Mouse (Mus musculus) stomach, postnatal 0 days (tissue): ENCODE data around the gene C2cd2.
A peak's percentile ranks its signal among the peaks of the same experiment; 100 is the strongest.

ENCODE experiments used
- CTCF ChIP-seq: IDR thresholded peaks from 2 replicates; pipeline ENCODE4 v1.5.1; 2016; ENCODE audit warnings: antibody characterized with exemption, low read depth, mild to moderate bottlenecking, moderate library complexity
- EP300 ChIP-seq: optimal IDR thresholded peaks from 2 replicates; pipeline ENCODE3; 2016; ENCODE audit warnings: antibody characterized with exemption

DNA sequence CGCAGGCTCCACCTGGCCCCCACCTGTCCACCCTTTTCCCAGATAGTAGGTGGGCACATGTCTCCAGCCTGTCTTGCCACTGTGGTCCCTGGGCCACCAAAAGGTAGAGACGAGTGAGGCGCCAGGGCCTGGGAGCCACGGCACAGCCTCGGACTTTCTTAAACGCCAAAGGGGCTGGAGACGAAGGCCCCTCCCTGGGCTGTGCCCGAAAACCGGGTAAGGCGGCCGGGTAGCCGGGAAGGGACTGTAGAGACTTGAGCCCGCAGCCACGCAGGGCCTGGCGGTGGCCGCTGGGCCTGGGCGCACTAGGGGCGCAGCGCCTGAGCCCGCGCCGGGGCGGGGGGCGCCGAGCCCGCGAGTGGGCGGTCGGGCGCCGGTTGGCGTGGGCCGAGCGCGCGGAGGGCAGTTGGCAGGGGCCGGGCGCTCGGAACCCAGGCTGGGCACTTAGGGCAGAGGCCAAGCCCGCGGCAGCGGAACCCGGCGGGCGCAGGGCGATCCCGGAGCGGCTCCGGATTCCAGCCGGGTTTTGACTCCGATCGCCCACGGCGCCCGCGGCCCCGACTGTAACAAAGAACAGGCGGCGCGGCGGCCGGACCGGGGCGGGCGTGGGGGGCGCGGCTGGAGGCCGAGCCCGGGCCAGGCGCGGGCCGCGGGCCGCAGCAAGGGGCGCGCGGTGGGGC, 111.2 kb downstream of the C2cd2 start:
- TF ChIP-seq CTCF (no peak), EP300 (peak; percentile 48)
